Mouse (Mus musculus): Measurements from ENCODE around the gene Psmc4. TPM values are rescaled to one million over a fixed set of nuclear protein-coding genes. Genes with fewer than 3 reads are reported as not detected.

The Psmc4 gene
- 162 and 169 TPM in 2 replicates for total RNA-seq (2014; rRNA removed)
- 256 and 261 TPM in 2 replicates for polyA plus RNA-seq (2015; fragmentation: Nextera tagmentation; extraction: Ambion mirVana)

DNA sequence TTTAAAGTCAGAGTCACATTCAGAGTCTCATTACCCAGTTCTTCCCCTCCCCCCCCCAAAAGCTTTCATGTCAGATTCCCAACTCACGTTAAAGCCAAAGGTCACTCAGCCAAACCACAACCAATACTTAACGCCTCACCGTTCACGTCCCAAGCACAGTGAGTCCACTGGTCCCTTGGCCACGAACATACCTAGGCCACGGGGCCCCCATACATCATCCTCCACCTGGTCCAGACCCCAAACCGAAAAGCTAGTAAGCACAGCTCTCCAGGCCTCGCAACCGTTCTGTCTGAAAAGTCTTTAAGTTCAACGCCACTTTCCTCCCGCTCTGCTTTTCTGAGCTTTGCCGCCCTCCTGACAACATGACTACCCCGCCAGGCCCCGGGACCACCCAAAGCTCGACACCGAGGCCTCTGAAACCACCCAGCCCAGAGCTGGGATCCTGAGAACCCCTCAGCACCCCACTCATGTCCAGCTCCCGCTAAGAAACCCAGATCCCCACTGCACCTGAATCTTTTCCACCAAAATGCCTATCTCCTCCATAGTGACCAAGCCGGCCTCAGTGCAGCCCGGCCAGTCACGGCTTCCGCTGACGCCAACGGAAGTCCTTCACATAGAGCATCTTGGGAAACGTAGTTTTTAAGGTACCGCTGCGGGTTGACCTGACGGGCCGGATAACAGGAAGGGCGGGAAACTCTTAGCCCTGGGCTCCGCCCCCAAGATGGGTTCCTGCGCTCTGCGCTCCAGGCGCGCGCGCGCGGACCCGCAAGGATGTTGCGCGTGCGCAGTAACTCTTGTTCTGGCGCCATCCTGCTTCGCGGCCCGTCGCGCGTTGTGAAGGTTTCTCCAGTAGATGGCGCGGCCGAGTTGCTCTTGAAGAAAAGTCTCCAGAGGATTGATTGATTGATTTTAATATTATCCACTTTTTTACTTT is at the start of gene Psmc4:
Psmc4 (minus strand) TSS at position 626 of the 934 bp plus-strand sequence.
- TF ChIP-seq CTCF (IDR thresholded peaks at IDR 0.05; ENCODE audit: low read depth) = peak; percentile 86
- WGBS = under 1% methylated on average over 52 of the region's 52 CpGs
- Histone ChIP-seq H3K27ac (peak within 1 kb of the TSS; percentile 73; the same call in 1 of the 2 replicates), H3K4me1 (ENCODE audit: insufficient read depth, low read length) (no peaks in the 10 kb centered on the region; the same call in 1 of the 2 replicates), H3K4me3 (ENCODE audit: low read length) (peak within 1 kb of the TSS; percentile 87), H3K9ac (replicated peaks; ENCODE audit: low read length) (peak within 1 kb of the TSS; percentile 82), H3K4me2 (ENCODE audit: low read depth, low read length) (peak within 1 kb of the TSS; percentile 83), H3K27me3 (ENCODE audit: insufficient read depth, low read length) (no peaks in the 10 kb centered on the region), H3K9me3 (ENCODE audit: low read length) (no peaks in the 10 kb centered on the region), H3K36me3 (ENCODE audit: insufficient read depth, low read length) (peaks cover 34% of the 10 kb centered on the region)
- ATAC-seq = peak; percentile 98
- DNase-seq (ENCODE audit: low spot score) = peak; percentile 100

DNA sequence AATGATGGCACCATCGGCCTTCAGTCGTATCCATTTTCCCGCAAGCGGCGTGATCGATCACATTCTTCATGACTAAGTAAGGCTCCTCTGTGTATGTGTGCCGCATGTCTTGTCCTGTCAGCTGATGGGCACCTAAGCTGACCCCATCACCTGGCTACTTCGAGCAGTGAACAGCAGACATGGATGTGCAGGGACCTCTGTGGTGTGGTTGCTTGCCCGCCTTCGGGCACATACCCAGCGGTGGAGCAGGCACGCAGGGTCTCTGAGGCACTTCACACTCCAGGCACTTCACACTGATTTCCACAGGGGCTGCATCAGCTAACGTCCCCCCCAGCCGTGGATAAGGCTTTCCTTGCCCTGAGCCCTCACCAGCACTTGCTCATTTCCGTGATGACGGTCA is 49.2 kb upstream of the Psmc4 start:
- no peaks in the 10 kb centered on the region for H3K36me3 ChIP-seq (ENCODE audit: insufficient read depth, low read length)
- DNase-seq (ENCODE audit: low spot score) (no peak), ATAC-seq (no peak)
- H3K27me3 ChIP-seq (ENCODE audit: insufficient read depth, low read length) = no peaks in the 10 kb centered on the region
- no peak overlapping the region for H3K4me3 ChIP-seq (ENCODE audit: low read length)
- no peaks in the 10 kb centered on the region for H3K4me1 ChIP-seq (ENCODE audit: insufficient read depth, low read length)
- H3K4me2 ChIP-seq (ENCODE audit: low read depth, low read length) = no peak overlapping the region
- WGBS = 96% methylated on average over 16 of the region's 16 CpGs
- TF ChIP-seq CTCF (IDR thresholded peaks at IDR 0.05; ENCODE audit: low read depth) = no peak
- no peak overlapping the region for H3K27ac ChIP-seq
- H3K9ac ChIP-seq (replicated peaks; ENCODE audit: low read length) = no peak overlapping the region
- peaks cover 5% of the 10 kb centered on the region for H3K9me3 ChIP-seq (ENCODE audit: low read length)

DNA sequence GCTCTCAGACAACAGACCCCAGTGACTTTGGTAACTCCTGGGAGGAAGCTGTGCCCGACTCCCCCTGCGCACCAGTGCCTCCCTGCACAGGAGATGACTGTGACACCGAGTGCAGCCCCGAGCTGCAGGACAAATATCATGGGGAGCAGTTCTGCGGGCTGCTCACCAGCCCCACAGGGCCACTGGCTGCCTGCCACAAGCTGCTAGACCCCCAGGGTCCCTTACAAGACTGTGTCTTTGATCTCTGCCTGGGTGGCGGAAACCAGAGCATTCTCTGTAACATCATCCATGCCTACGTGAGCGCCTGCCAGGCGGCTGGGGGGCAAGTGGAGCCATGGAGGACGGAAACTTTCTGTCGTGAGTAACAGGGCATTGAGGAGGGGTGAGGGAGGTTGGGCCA is 43.6 kb upstream of the Psmc4 start:
- no peak overlapping the region for H3K4me2 ChIP-seq (ENCODE audit: low read depth, low read length)
- DNase-seq (ENCODE audit: low spot score) (no peak), ATAC-seq (no peak)
- H3K4me1 ChIP-seq (ENCODE audit: insufficient read depth, low read length) = no peaks in the 10 kb centered on the region
- H3K27ac ChIP-seq = no peak overlapping the region
- no peaks in the 10 kb centered on the region for H3K27me3 ChIP-seq (ENCODE audit: insufficient read depth, low read length)
- WGBS = 32% methylated on average over 11 of the region's 11 CpGs
- no peaks in the 10 kb centered on the region for H3K9me3 ChIP-seq (ENCODE audit: low read length)
- no peak overlapping the region for H3K9ac ChIP-seq (replicated peaks; ENCODE audit: low read length)
- no peak for TF ChIP-seq CTCF (IDR thresholded peaks at IDR 0.05; ENCODE audit: low read depth)
- H3K36me3 ChIP-seq (ENCODE audit: insufficient read depth, low read length) = no peaks in the 10 kb centered on the region
- no peak overlapping the region for H3K4me3 ChIP-seq (ENCODE audit: low read length)

DNA sequence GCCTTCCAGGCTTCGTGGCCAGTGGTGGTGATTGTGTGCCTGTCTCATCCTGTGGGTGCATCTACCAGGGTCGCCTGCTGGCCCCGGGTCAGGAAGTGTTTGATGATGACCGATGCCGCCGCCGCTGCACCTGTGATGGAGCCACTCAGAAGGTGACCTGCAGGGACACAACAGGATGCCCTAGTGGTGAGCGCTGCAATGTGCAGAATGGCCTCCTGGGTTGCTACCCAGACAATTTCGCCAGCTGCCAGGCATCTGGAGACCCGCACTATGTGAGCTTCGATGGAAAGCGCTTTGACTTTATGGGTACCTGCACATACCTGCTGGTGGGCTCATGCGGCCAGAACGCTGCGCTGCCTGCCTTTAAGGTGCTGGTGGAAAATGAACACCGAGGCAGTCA is 36.3 kb upstream of the Psmc4 start:
- ATAC-seq (no peak), DNase-seq (ENCODE audit: low spot score) (no peak)
- H3K9ac ChIP-seq (replicated peaks; ENCODE audit: low read length) = no peak overlapping the region
- no peaks in the 10 kb centered on the region for H3K9me3 ChIP-seq (ENCODE audit: low read length)
- no peaks in the 10 kb centered on the region for H3K36me3 ChIP-seq (ENCODE audit: insufficient read depth, low read length)
- H3K4me1 ChIP-seq (ENCODE audit: insufficient read depth, low read length) = no peaks in the 10 kb centered on the region
- no peak overlapping the region for H3K4me2 ChIP-seq (ENCODE audit: low read depth, low read length)
- WGBS = 83% methylated on average over 16 of the region's 16 CpGs
- H3K4me3 ChIP-seq (ENCODE audit: low read length) = no peak overlapping the region
- H3K27ac ChIP-seq = no peak overlapping the region
- H3K27me3 ChIP-seq (ENCODE audit: insufficient read depth, low read length) = no peaks in the 10 kb centered on the region
- TF ChIP-seq CTCF (IDR thresholded peaks at IDR 0.05; ENCODE audit: low read depth) = no peak

DNA sequence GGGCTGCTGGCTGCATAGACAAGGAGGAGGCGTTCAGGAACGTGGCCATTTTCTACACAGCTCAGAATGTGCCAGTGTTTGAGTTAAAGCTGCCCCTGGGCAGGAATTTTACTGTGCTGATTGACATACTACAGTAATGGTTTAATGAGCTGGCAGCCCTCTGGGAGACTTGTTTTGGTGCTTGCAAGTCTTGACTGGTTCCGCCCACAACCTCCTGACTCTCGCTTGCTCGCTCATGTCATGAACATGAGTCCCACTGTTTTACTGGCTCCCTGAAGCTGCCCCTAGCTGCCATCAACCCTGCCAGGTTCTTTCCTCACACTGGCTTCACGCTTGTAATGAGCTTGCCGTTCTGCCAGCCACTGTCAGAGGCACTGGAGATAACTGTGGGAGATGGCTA is 34.3 kb upstream of the Psmc4 start:
- H3K27me3 ChIP-seq (ENCODE audit: insufficient read depth, low read length) = no peaks in the 10 kb centered on the region
- WGBS = 62% methylated on average over 7 of the region's 7 CpGs
- H3K4me1 ChIP-seq (ENCODE audit: insufficient read depth, low read length) = no peaks in the 10 kb centered on the region
- ATAC-seq (no peak), DNase-seq (ENCODE audit: low spot score) (peak; percentile 21)
- no peaks in the 10 kb centered on the region for H3K36me3 ChIP-seq (ENCODE audit: insufficient read depth, low read length)
- no peak overlapping the region for H3K9ac ChIP-seq (replicated peaks; ENCODE audit: low read length)
- H3K27ac ChIP-seq = no peak overlapping the region
- no peak overlapping the region for H3K4me3 ChIP-seq (ENCODE audit: low read length)
- no peak for TF ChIP-seq CTCF (IDR thresholded peaks at IDR 0.05; ENCODE audit: low read depth)
- no peak overlapping the region for H3K4me2 ChIP-seq (ENCODE audit: low read depth, low read length)
- no peaks in the 10 kb centered on the region for H3K9me3 ChIP-seq (ENCODE audit: low read length)

DNA sequence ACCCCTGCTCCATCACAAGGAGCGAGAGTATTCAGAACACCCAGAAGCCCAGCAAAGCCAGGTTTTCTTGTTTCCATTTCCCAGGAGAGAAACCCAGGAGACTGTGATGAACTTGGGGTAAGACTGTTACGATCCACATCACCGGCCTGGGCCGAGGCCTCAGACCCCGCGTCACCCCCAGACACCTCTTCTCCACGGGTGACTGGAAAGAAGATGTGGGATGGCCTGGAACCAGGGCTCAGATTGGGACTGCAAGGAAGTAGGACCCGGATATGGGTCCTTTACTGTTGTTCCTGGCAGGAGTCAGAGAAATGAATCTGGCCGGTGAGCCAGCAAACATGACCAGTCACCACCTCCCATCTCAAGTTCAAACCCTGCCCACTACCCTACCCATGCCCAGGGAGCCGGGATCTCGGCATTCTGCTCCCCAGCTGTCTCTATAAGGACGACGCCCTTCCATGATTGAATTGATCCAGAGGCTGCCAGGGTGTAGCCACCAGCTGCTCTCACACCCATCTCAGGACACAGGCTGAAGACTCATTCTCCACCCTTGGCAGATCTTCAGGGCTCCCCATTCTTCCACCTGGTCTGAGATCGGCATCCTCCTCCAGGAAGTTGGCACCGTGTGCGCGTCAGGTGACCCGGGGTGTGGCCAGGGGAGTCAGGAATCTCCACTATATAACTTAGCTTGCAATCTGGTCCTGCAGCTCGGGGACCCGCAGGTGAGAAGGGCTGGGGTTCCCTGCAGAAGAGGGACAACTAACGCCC is 20.8 kb upstream of the Psmc4 start, which contains the start of gene Fcgbp:
Fcgbp (plus strand) TSS at position 706 of the 768 bp plus-strand sequence.
- H3K9me3 ChIP-seq (ENCODE audit: low read length) = no peaks in the 10 kb centered on the region
- DNase-seq (ENCODE audit: low spot score) = no peak
- no peak within 1 kb of the TSS for H3K4me2 ChIP-seq (ENCODE audit: low read depth, low read length)
- no peaks in the 10 kb centered on the region for H3K36me3 ChIP-seq (ENCODE audit: insufficient read depth, low read length)
- H3K27me3 ChIP-seq (ENCODE audit: insufficient read depth, low read length) = peaks cover 3% of the 10 kb centered on the region; the same call in 1 of the 2 replicates
- ATAC-seq = no peak
- no peak within 1 kb of the TSS for H3K27ac ChIP-seq
- H3K4me1 ChIP-seq (ENCODE audit: insufficient read depth, low read length) = 0 out of 2 replicates have a peak, but pooled peaks cover 2% of the 10 kb centered on the region
- H3K4me3 ChIP-seq (ENCODE audit: low read length) = no peak within 1 kb of the TSS
- H3K9ac ChIP-seq (replicated peaks; ENCODE audit: low read length) = no peak within 1 kb of the TSS
- 87% methylated on average over 21 of the region's 21 CpGs for WGBS
- TF ChIP-seq CTCF (IDR thresholded peaks at IDR 0.05; ENCODE audit: low read depth) = no peak
